Mouse (Mus musculus) liver, embryonic 14.5 days (tissue): Measurements from ENCODE around the gene Chpf2. TPM values are rescaled to one million over a fixed set of nuclear protein-coding genes. Genes with fewer than 3 reads are reported as not detected.

Experiments
- ATAC-seq: fragments of 200-750 bp; cut with Nextera tagmentation; 2 replicates; pipeline ENCODE4 v1.8.0; 2017; ENCODE audit warnings: moderate number of reproducible peaks, mild to moderate bottlenecking, moderate library complexity; ENCODE audit not compliant: insufficient read depth
- DNase-seq, 3 experiments: peaks; one replicate each; pipeline ENCODE4 v3.0.0-alpha.2; 2012 to 2013; ENCODE audit warnings: low read depth in 3 of 3, low spot score in 3 of 3
- H3K27ac ChIP-seq: fragments of 300-500 bp; sonication (generic); 2 replicates; pipeline ENCODE4 v1.5.1; 2014; ENCODE audit warnings: moderate library complexity, mild to moderate bottlenecking, control low read depth, inconsistent platforms
- H3K27me3 ChIP-seq: fragments of 300-500 bp; sonication (generic); 2 replicates; pipeline ENCODE4 v1.6.1; 2014; ENCODE audit warnings: mild to moderate bottlenecking, low read length, moderate library complexity; ENCODE audit not compliant: control insufficient read depth, insufficient read depth
- H3K36me3 ChIP-seq: fragments of 300-500 bp; sonication (generic); replicated peaks from 2 replicates; pipeline ENCODE4 v1.6.1; 2014; ENCODE audit warnings: low read depth; ENCODE audit not compliant: control insufficient read depth, insufficient read depth
- H3K4me1 ChIP-seq, 2 experiments: fragments of 200-500 bp in 1 of 2; fragments of 300-500 bp in 1 of 2; sonication (generic) in 1 of 2; replicated peaks; 2 replicates each; pipeline ENCODE4 v1.6.1; 2012 to 2014; ENCODE audit warnings: antibody characterized with exemption in 1 of 2, inconsistent platforms in 1 of 2, low read length in 1 of 2; ENCODE audit not compliant: control insufficient read depth in 2 of 2, insufficient read depth in 2 of 2
- H3K4me2 ChIP-seq: fragments of 300-500 bp; sonication (generic); 2 replicates; pipeline ENCODE4 v1.6.1; 2014; ENCODE audit warnings: low read depth, mild to moderate bottlenecking, control low read depth, moderate library complexity
- H3K4me3 ChIP-seq, 2 experiments: fragments of 200-500 bp in 1 of 2; fragments of 300-500 bp in 1 of 2; sonication (generic) in 1 of 2; 2 replicates each; pipeline ENCODE4 v1.5.1; 2012 to 2014; ENCODE audit warnings: low read depth in 2 of 2, low read length in 2 of 2, mild to moderate bottlenecking in 2 of 2, control low read depth in 1 of 2, inconsistent platforms in 1 of 2, moderate library complexity in 1 of 2; ENCODE audit not compliant: insufficient read depth in 1 of 2
- H3K9ac ChIP-seq: fragments of 300-500 bp; sonication (generic); replicated peaks from 2 replicates; pipeline ENCODE4 v1.6.1; 2014; ENCODE audit warnings: mild to moderate bottlenecking, control low read depth, moderate library complexity
- H3K9me3 ChIP-seq: fragments of 300-500 bp; sonication (generic); 2 replicates; pipeline ENCODE4 v1.6.1; 2016; ENCODE audit warnings: low read length, mixed read lengths; ENCODE audit not compliant: control insufficient read depth
- CTCF ChIP-seq: IDR thresholded peaks from 2 replicates; pipeline ENCODE4 v1.5.1; 2016; ENCODE audit warnings: antibody characterized with exemption, low read depth, control low read depth
- EP300 ChIP-seq: IDR thresholded peaks from 2 replicates; pipeline ENCODE4 v1.6.1; 2016; ENCODE audit warnings: antibody characterized with exemption, low read depth
- WGBS: fragments of 180-500 bp; shearing (Covaris S2); extraction: QIAGEN DNeasy Blood & Tissue Kit; methylation state at CpG from one replicate; pipeline ENCODE4 v1.1.7; 2014; ENCODE audit not compliant: insufficient replicate concordance; 5-methylcytosine and 5-hydroxymethylcytosine counted together
- polyA plus RNA-seq, 2 experiments: library from polyadenylated mRNA; depleted of rRNA in 1 of 2; stranded (reverse) in 1 of 2; unstranded in 1 of 2; fragments of >200 nt; fragmentation: Nextera tagmentation in 1 of 2; extraction: Ambion mirVana in 1 of 2; gene quantifications; 2 replicates each; pipeline versions ENCODE4 v1.2.1 to v1.2.3; 2012 to 2014

Chpf2 gene
- polyA plus RNA-seq (2012; rRNA removed): 5.6 and 5.9 TPM in 2 replicates
- polyA plus RNA-seq (2014; fragmentation: Nextera tagmentation; extraction: Ambion mirVana): 5.9 and 6.5 TPM in 2 replicates

- Histone ChIP-seq H3K27ac (peak within 1 kb of the TSS; percentile 0), H3K4me3 (peak within 1 kb of the TSS; percentile 95), H3K9me3 (no peaks in the 10 kb centered on the region), H3K4me1 (peaks cover 7 to 11% of the 10 kb centered on the region in 2 experiments; a peak in 3 of 4 replicates), H3K36me3 (peaks cover 5% of the 10 kb centered on the region; the same call in 1 of the 2 replicates), H3K27me3 (peaks cover 4% of the 10 kb centered on the region; the same call in 1 of the 2 replicates), H3K4me2 (peak within 1 kb of the TSS; percentile 59), H3K9ac (peak within 1 kb of the TSS; percentile 87)
- TF ChIP-seq EP300 (no peak), CTCF (0 out of 2 replicates have a peak, but pooled peaks have one; percentile 5)
- peak; percentile 84 for ATAC-seq
- WGBS: under 1% methylated on average over 43 of the region's 43 CpGs
- peak; percentile 66 to 77 (median 70) for DNase-seq
These were observed at the start of gene Chpf2 for GRCm38 (mm10) chr5:24586547-24587199. Chpf2 (plus strand) TSS chr5:24586741.

- Histone ChIP-seq H3K9me3 (no peaks in the 10 kb centered on the region), H3K27me3 (no peaks in the 10 kb centered on the region; the same call in 1 of the 2 replicates), H3K4me1 (no peaks in the 10 kb centered on the region; a peak in 1 of 4 replicates), H3K4me2 (no peak overlapping the region), H3K36me3 (no peaks in the 10 kb centered on the region), H3K27ac (no peak overlapping the region), H3K4me3 (no peak overlapping the region), H3K9ac (no peak overlapping the region)
- TF ChIP-seq CTCF (no peak), EP300 (no peak)
- no peak for ATAC-seq
- 63% methylated on average over 16 of the region's 16 CpGs for WGBS
- DNase-seq: no peak
These were observed 48.9 kb upstream of the Chpf2 start for GRCm38 (mm10) chr5:24537618-24538017.

- Histone ChIP-seq H3K9ac (no peak overlapping the region), H3K4me3 (no peak overlapping the region), H3K27me3 (no peaks in the 10 kb centered on the region), H3K4me1 (no peaks in the 10 kb centered on the region; a peak in 1 of 4 replicates), H3K9me3 (no peaks in the 10 kb centered on the region), H3K36me3 (no peaks in the 10 kb centered on the region), H3K27ac (no peak overlapping the region), H3K4me2 (no peak overlapping the region)
- 72% methylated on average over 22 of the region's 22 CpGs for WGBS
- DNase-seq (no peak), ATAC-seq (no peak)
- TF ChIP-seq EP300 (no peak), CTCF (no peak)
These were observed 46.8 kb upstream of the Chpf2 start for GRCm38 (mm10) chr5:24539571-24540296.

GRCm38 (mm10) chr5:24540387-24541143 is 46.0 kb upstream of the Chpf2 start, which contains the start of gene Asb10:
Asb10 (minus strand) TSS chr5:24540978.
- Histone ChIP-seq H3K9ac (no peak within 1 kb of the TSS), H3K4me3 (no peak within 1 kb of the TSS), H3K27me3 (no peaks in the 10 kb centered on the region), H3K9me3 (no peaks in the 10 kb centered on the region), H3K4me1 (no peaks in the 10 kb centered on the region; a peak in 1 of 4 replicates), H3K36me3 (no peaks in the 10 kb centered on the region), H3K27ac (no peak within 1 kb of the TSS), H3K4me2 (no peak within 1 kb of the TSS)
- no peak for ATAC-seq
- DNase-seq: peak in 1 of 3 experiments; percentile 5
- TF ChIP-seq CTCF: no peak
- no peak for TF ChIP-seq EP300
- WGBS: 10% methylated on average over 14 of the region's 14 CpGs
